Mouse (Mus musculus) liver, embryonic 14.5 days (tissue): ENCODE measurements around the gene Dusp28. TPM values are rescaled to one million over a fixed set of nuclear protein-coding genes. Genes with fewer than 3 reads are reported as not detected.
A peak's percentile ranks its signal among the peaks of the same experiment; 100 is the strongest.

ENCODE experiments used
- ATAC-seq: fragments of 200-750 bp; cut with Nextera tagmentation; 2 replicates; pipeline ENCODE4 v1.8.0; 2017; ENCODE audit warnings: moderate number of reproducible peaks, mild to moderate bottlenecking, moderate library complexity; ENCODE audit not compliant: insufficient read depth
- DNase-seq, 3 experiments: peaks; one replicate each; pipeline ENCODE4 v3.0.0-alpha.2; 2012 to 2013; ENCODE audit warnings: low read depth in 3 of 3, low spot score in 3 of 3
- H3K27ac ChIP-seq: fragments of 300-500 bp; sonication (generic); 2 replicates; pipeline ENCODE4 v1.5.1; 2014; ENCODE audit warnings: moderate library complexity, mild to moderate bottlenecking, control low read depth, inconsistent platforms
- H3K27me3 ChIP-seq: fragments of 300-500 bp; sonication (generic); 2 replicates; pipeline ENCODE4 v1.6.1; 2014; ENCODE audit warnings: mild to moderate bottlenecking, low read length, moderate library complexity; ENCODE audit not compliant: control insufficient read depth, insufficient read depth
- H3K36me3 ChIP-seq: fragments of 300-500 bp; sonication (generic); replicated peaks from 2 replicates; pipeline ENCODE4 v1.6.1; 2014; ENCODE audit warnings: low read depth; ENCODE audit not compliant: control insufficient read depth, insufficient read depth
- H3K4me1 ChIP-seq, 2 experiments: fragments of 200-500 bp in 1 of 2; fragments of 300-500 bp in 1 of 2; sonication (generic) in 1 of 2; replicated peaks; 2 replicates each; pipeline ENCODE4 v1.6.1; 2012 to 2014; ENCODE audit warnings: antibody characterized with exemption in 1 of 2, inconsistent platforms in 1 of 2, low read length in 1 of 2; ENCODE audit not compliant: control insufficient read depth in 2 of 2, insufficient read depth in 2 of 2
- H3K4me2 ChIP-seq: fragments of 300-500 bp; sonication (generic); 2 replicates; pipeline ENCODE4 v1.6.1; 2014; ENCODE audit warnings: low read depth, mild to moderate bottlenecking, control low read depth, moderate library complexity
- H3K4me3 ChIP-seq, 2 experiments: fragments of 200-500 bp in 1 of 2; fragments of 300-500 bp in 1 of 2; sonication (generic) in 1 of 2; 2 replicates each; pipeline ENCODE4 v1.5.1; 2012 to 2014; ENCODE audit warnings: low read depth in 2 of 2, low read length in 2 of 2, mild to moderate bottlenecking in 2 of 2, control low read depth in 1 of 2, inconsistent platforms in 1 of 2, moderate library complexity in 1 of 2; ENCODE audit not compliant: insufficient read depth in 1 of 2
- H3K9ac ChIP-seq: fragments of 300-500 bp; sonication (generic); replicated peaks from 2 replicates; pipeline ENCODE4 v1.6.1; 2014; ENCODE audit warnings: mild to moderate bottlenecking, control low read depth, moderate library complexity
- H3K9me3 ChIP-seq: fragments of 300-500 bp; sonication (generic); 2 replicates; pipeline ENCODE4 v1.6.1; 2016; ENCODE audit warnings: low read length, mixed read lengths; ENCODE audit not compliant: control insufficient read depth
- CTCF ChIP-seq: IDR thresholded peaks from 2 replicates; pipeline ENCODE4 v1.5.1; 2016; ENCODE audit warnings: antibody characterized with exemption, low read depth, control low read depth
- EP300 ChIP-seq: IDR thresholded peaks from 2 replicates; pipeline ENCODE4 v1.6.1; 2016; ENCODE audit warnings: antibody characterized with exemption, low read depth
- WGBS: fragments of 180-500 bp; shearing (Covaris S2); extraction: QIAGEN DNeasy Blood & Tissue Kit; methylation state at CpG from one replicate; pipeline ENCODE4 v1.1.7; 2014; ENCODE audit not compliant: insufficient replicate concordance; 5-methylcytosine and 5-hydroxymethylcytosine counted together
- polyA plus RNA-seq, 2 experiments: library from polyadenylated mRNA; depleted of rRNA in 1 of 2; stranded (reverse) in 1 of 2; unstranded in 1 of 2; fragments of >200 nt; fragmentation: Nextera tagmentation in 1 of 2; extraction: Ambion mirVana in 1 of 2; gene quantifications; 2 replicates each; pipeline versions ENCODE4 v1.2.1 to v1.2.3; 2012 to 2014

The Dusp28 gene
- polyA plus RNA-seq, 2 experiments, result 5.2 to 5.4 TPM

DNA sequence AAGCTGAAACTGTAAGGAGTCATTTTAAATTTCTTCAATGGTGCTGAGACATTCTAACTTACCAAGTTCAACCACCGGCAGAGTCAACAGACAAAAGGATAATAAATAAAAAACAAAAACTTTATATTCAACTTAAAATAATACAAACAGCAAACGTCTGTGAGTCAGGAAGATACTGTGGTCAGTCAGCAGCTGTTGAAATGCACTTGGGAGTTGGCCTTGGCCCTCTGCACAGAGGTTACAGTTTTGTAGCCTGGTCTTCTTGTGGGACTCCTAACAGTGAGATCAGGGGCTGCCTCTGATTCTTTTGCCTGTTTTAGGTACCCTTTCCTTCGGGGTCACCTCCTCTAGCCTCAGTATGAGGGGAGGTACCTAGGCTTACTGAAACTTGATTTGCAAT, 12.9 kb upstream of the Dusp28 start:
- 41% methylated on average over 3 of the region's 3 CpGs for WGBS
- Histone ChIP-seq H3K9me3 (no peaks in the 10 kb centered on the region), H3K27ac (no peak overlapping the region), H3K4me3 (no peak overlapping the region), H3K4me1 (no peaks in the 10 kb centered on the region), H3K27me3 (no peaks in the 10 kb centered on the region), H3K4me2 (no peak overlapping the region), H3K36me3 (no peaks in the 10 kb centered on the region), H3K9ac (no peak overlapping the region)
- TF ChIP-seq CTCF (no peak), EP300 (no peak)
- DNase-seq, result no peak
- ATAC-seq, result no peak

DNA sequence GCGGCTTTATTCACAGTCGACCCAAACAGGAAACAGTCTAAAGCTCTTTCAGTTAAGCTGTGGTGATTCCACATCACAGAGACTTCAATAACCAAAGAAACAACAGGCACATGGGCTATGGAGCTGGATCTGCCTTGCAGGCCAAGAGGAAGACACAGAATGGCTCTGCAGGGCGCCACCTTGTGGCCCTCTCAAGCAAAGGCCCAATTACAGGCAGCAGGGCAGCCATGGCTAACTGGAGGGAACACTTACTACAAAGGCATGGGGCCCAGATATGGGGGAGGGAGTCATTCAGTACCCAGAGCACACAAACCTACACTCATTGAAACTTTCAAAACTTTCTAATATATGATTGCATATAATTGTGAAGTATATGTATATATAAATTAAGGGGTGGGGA, 11.7 kb upstream of the Dusp28 start:
- no peak overlapping the region for H3K4me3 ChIP-seq
- H3K36me3 ChIP-seq, result no peaks in the 10 kb centered on the region
- no peak overlapping the region for H3K4me2 ChIP-seq
- TF ChIP-seq EP300 (no peak), CTCF (peak; percentile 96)
- 11% methylated on average over 3 of the region's 3 CpGs for WGBS
- H3K27ac ChIP-seq, result no peak overlapping the region
- no peaks in the 10 kb centered on the region for H3K27me3 ChIP-seq
- ATAC-seq, result peak; percentile 15; the same call in 1 of the 2 replicates
- H3K9ac ChIP-seq, result no peak overlapping the region
- H3K4me1 ChIP-seq, result no peaks in the 10 kb centered on the region
- DNase-seq, result peak in 2 of 3 experiments; percentile 36 to 40
- no peaks in the 10 kb centered on the region for H3K9me3 ChIP-seq

DNA sequence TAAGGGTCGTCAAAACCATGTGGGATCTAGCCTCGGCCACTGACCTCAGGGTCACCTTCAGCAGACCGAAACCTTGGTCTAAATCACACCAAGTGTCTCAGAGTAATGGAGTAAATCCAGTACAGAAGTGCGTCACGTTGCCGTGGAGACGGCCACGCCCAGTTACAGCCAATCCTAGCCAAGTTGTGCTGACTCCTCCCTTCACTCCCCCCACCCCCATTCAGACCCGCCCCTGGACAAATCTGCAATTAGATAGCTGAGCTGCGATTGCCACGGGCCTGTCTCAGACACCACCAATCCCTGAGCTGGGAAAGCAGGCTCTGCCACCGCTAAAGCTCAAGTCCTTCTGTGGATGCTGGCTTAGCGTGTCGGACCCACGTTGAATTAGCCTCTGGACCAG, 4.0 kb upstream of the Dusp28 start, which contains the start of gene Ankmy1:
Gene Ankmy1 (minus strand): TSS at position 121 of the 400 bp plus-strand sequence.
- no peak for TF ChIP-seq CTCF
- TF ChIP-seq EP300, result no peak
- peak in 1 of 3 experiments; percentile 35 for DNase-seq
- H3K9me3 ChIP-seq, result no peaks in the 10 kb centered on the region
- WGBS, result 4% methylated on average over 15 of the region's 15 CpGs
- H3K27ac ChIP-seq, result no peak within 1 kb of the TSS
- H3K36me3 ChIP-seq, result no peaks in the 10 kb centered on the region
- no peak within 1 kb of the TSS for H3K9ac ChIP-seq
- no peaks in the 10 kb centered on the region; the same call in none of the 2 replicates for H3K27me3 ChIP-seq
- no peak for ATAC-seq
- H3K4me2 ChIP-seq, result peak within 1 kb of the TSS; percentile 15; the same call in 1 of the 2 replicates
- peaks cover 6 to 15% of the 10 kb centered on the region in 2 experiments for H3K4me1 ChIP-seq
- peak within 1 kb of the TSS in 1 of 2 experiments; percentile 10; a peak in 1 of 4 replicates for H3K4me3 ChIP-seq

DNA sequence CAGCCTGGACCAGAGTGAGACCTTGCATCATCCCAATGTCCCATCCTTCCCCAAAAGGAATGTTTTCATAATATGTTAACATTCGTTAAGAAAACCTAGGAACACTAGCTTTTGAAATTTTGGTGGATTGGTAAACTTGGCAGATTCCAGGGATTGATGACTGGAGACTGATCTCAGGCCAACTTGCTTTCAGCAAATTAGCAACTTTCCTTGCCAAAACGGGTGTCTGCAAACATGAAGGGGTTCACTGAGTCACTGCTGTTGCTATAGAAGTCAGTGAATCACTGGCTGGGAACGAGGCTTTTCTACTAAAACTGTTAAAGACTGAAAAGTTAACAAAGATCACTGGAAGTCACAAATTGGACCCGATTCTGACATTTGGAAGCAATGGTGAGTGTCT, 3.2 kb upstream of the Dusp28 start:
- Histone ChIP-seq H3K4me2 (no peak overlapping the region), H3K9me3 (no peaks in the 10 kb centered on the region), H3K36me3 (no peaks in the 10 kb centered on the region), H3K4me3 (no peak overlapping the region), H3K4me1 (peaks cover 11 to 23% of the 10 kb centered on the region in 2 experiments), H3K9ac (no peak overlapping the region), H3K27me3 (no peaks in the 10 kb centered on the region; the same call in none of the 2 replicates), H3K27ac (no peak overlapping the region)
- TF ChIP-seq EP300, result no peak
- ATAC-seq (no peak), DNase-seq (no peak)
- WGBS, result 49% methylated on average over 4 of the region's 4 CpGs

DNA sequence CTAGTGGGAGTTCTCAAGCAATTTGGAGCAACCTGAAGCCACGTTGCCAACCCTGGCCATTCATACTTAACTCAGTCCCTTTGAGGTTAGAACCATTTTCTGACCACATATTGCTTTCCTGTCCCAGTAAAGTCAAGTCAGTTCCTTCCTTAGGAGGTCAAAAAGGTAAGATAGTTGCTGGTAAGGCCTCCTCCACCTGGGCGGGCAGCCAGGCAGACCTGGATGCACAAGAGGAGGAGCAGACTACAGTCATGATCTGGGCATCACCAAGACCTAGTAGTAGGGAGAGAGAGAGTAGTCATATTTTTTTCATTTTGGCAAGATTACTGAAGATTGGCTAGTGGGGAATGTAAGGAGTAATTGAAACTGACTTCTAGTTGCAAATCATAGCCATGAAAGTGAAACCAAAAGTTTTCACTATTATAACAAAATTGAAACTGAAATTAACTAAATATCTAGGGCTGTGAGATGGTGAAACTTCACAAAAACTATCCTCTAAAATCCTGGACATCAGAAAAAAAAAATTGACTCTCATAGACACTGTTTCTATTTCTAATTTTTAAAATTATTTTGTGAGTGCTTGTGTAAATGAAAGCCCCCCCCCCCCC, 974 bp upstream of the Dusp28 start:
- 68% methylated on average over 2 of the region's 2 CpGs for WGBS
- H3K4me2 ChIP-seq, result peak overlapping the region; percentile 95; the same call in 1 of the 2 replicates

More for the DNA sequence above, 974 bp upstream of the Dusp28 start:
- no peak overlapping the region; a peak in 1 of 4 replicates for H3K4me3 ChIP-seq
- H3K4me1 ChIP-seq, result peaks cover 11 to 31% of the 10 kb centered on the region in 2 experiments
- no peak overlapping the region for H3K9ac ChIP-seq
- DNase-seq (no peak), ATAC-seq (no peak)
- no peaks in the 10 kb centered on the region for H3K36me3 ChIP-seq
- TF ChIP-seq EP300, result no peak
- no peak overlapping the region for H3K27ac ChIP-seq
- H3K9me3 ChIP-seq, result no peaks in the 10 kb centered on the region
- no peaks in the 10 kb centered on the region; the same call in none of the 2 replicates for H3K27me3 ChIP-seq
